Mouse (Mus musculus) neural tube, embryonic 11.5 days (tissue): ENCODE measurements around the gene Ccdc78. TPM values are rescaled to one million over a fixed set of nuclear protein-coding genes. Genes with fewer than 3 reads are reported as not detected.
"Not testable (repeated sequence)": the region's sequence is repeated elsewhere in the genome, so short reads cannot be mapped to it uniquely, and the experiment has no call there.

Experiments used
- ATAC-seq: fragments of 200-750 bp; cut with Nextera tagmentation; 2 replicates; pipeline ENCODE4 v1.8.0; 2017; ENCODE audit warnings: moderate number of reproducible peaks, mild to moderate bottlenecking, moderate TSS enrichment, moderate library complexity; ENCODE audit not compliant: insufficient read depth, low FRiP score, low TSS enrichment
- DNase-seq: peaks from one replicate; pipeline ENCODE4 v3.0.0-alpha.2; 2015; ENCODE audit warnings: low spot score
- H3K27ac ChIP-seq: fragments of 300-500 bp; sonication (generic); 2 replicates; pipeline ENCODE4 v1.5.1; 2014; ENCODE audit warnings: low read depth, mild to moderate bottlenecking, low read length
- H3K27me3 ChIP-seq: fragments of 300-500 bp; sonication (generic); 2 replicates; pipeline ENCODE4 v1.6.1; 2014; ENCODE audit warnings: mild to moderate bottlenecking, low read length, mixed read lengths; ENCODE audit not compliant: control insufficient read depth, insufficient read depth
- H3K36me3 ChIP-seq: fragments of 300-500 bp; sonication (generic); 2 replicates; pipeline ENCODE4 v1.6.1; 2014; ENCODE audit warnings: mild to moderate bottlenecking, low read length, moderate library complexity, mixed read lengths; ENCODE audit not compliant: control insufficient read depth, insufficient read depth
- H3K4me1 ChIP-seq: fragments of 300-500 bp; sonication (generic); 2 replicates; pipeline ENCODE4 v1.6.1; 2014; ENCODE audit warnings: low read length, mixed read lengths; ENCODE audit not compliant: control insufficient read depth, insufficient read depth
- H3K4me2 ChIP-seq: fragments of 300-500 bp; sonication (generic); 2 replicates; pipeline ENCODE4 v1.6.1; 2014; ENCODE audit warnings: low read depth, mild to moderate bottlenecking, moderate library complexity
- H3K4me3 ChIP-seq: fragments of 300-500 bp; sonication (generic); 2 replicates; pipeline ENCODE4 v1.5.1; 2014; ENCODE audit warnings: low read depth, low read length
- H3K9ac ChIP-seq: fragments of 300-500 bp; sonication (generic); 2 replicates; pipeline ENCODE4 v1.6.1; 2014; ENCODE audit warnings: mild to moderate bottlenecking, low read length
- H3K9me3 ChIP-seq: fragments of 300-500 bp; sonication (generic); 2 replicates; pipeline ENCODE4 v1.6.1; 2016; ENCODE audit warnings: low read length; ENCODE audit not compliant: control insufficient read depth
- WGBS: fragments of 180-500 bp; shearing (Covaris S2); extraction: QIAGEN DNeasy Blood & Tissue Kit; methylation state at CpG from one replicate; pipeline ENCODE4 v1.1.7; 2014; 5-methylcytosine and 5-hydroxymethylcytosine counted together
- polyA plus RNA-seq: library from polyadenylated mRNA; unstranded; fragments of >200 nt; fragmentation: Nextera tagmentation; extraction: Ambion mirVana; gene quantifications from 2 replicates; pipeline ENCODE4 v1.2.1, GENCODE M21; 2014

The Ccdc78 gene
- 0.15 and 0.34 TPM in 2 replicates for polyA plus RNA-seq

DNA sequence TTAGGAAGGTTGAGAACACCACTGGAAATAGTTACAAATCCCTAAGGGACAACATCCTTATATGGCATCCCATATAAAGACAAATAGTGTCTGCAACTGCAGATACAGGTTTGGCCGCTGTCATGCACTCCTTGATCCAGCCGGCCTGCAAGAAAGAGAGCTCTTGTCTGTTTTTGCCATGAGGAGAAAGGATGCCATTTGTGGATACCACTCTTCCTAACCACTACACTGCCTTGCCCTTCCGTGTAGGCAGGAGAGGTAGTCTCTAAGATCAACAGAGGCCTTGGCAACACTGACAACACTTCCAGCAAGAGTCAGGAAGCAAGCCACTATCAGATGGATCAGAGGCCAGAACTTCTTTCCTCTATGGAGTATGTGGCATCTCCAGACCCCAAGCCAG lies at the start of gene Ccdc78:
TSS of gene Ccdc78 (plus strand) at position 301 of the 400 bp plus-strand sequence.
- peaks cover 3% of the 10 kb centered on the region; the same call in 1 of the 2 replicates for H3K36me3 ChIP-seq
- H3K4me3 ChIP-seq = peak within 1 kb of the TSS; percentile 71
- no peak for ATAC-seq
- 87% methylated on average over 3 of the region's 3 CpGs for WGBS
- peak within 1 kb of the TSS; percentile 85 for H3K9ac ChIP-seq
- H3K4me2 ChIP-seq = peak within 1 kb of the TSS; percentile 86
- H3K4me1 ChIP-seq = peaks cover 12% of the 10 kb centered on the region
- H3K9me3 ChIP-seq = no peaks in the 10 kb centered on the region
- H3K27me3 ChIP-seq = no peaks in the 10 kb centered on the region
- H3K27ac ChIP-seq = peak within 1 kb of the TSS; percentile 83
- no peak for DNase-seq

DNA sequence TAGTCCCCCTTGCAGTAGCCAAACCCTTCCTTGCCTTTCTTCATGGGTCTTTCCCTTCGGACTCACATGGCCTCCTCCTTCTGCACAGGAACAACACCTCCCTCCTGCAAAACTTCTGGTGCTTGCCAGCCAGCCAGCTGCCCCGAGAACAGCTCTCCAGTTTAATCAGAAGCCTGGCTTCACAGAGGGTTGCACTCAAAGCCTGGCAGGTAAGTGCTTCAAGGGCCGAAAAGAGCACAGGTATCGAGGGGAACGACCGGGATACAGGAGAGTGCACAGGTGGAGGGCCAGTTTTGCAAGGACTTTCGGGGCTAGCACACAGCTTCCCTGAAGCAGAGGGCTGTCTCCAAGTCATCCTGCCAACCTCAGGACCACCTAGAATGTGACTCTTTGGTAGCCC lies 47.5 kb upstream of the Ccdc78 start:
- DNase-seq (no peak), ATAC-seq (no peak)
- Histone ChIP-seq H3K9ac (no peak overlapping the region), H3K4me3 (no peak overlapping the region), H3K27me3 (no peaks in the 10 kb centered on the region), H3K9me3 (no peaks in the 10 kb centered on the region), H3K4me1 (no peaks in the 10 kb centered on the region), H3K27ac (no peak overlapping the region), H3K4me2 (no peak overlapping the region), H3K36me3 (no peaks in the 10 kb centered on the region)
- WGBS = 82% methylated on average over 7 of the region's 7 CpGs

DNA sequence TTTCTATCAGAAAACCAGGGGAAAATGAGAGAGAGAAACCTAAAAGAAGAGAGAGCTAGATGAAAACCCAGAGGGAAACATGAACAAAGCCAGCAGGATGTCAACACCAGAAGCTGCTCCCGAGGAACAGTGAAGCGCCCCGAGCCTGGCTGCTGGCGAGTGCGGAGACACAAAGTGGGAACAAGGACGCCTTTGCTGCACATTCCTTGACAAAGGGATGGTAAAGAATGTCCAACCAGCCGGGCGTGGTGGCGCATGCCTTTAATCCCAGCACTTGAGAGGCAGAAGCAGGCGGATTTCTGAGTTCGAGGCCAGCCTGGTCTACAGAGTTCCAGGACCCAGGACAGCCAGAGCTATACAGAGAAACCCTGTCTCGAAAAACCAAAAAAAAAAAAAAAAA lies 44.9 kb upstream of the Ccdc78 start:
- not testable (repeated sequence) for H3K9ac ChIP-seq, H3K9me3 ChIP-seq, H3K27me3 ChIP-seq, DNase-seq, H3K4me2 ChIP-seq, H3K27ac ChIP-seq, H3K4me1 ChIP-seq, ATAC-seq, H3K36me3 ChIP-seq, H3K4me3 ChIP-seq
- WGBS = 78% methylated on average over 12 of the region's 12 CpGs

DNA sequence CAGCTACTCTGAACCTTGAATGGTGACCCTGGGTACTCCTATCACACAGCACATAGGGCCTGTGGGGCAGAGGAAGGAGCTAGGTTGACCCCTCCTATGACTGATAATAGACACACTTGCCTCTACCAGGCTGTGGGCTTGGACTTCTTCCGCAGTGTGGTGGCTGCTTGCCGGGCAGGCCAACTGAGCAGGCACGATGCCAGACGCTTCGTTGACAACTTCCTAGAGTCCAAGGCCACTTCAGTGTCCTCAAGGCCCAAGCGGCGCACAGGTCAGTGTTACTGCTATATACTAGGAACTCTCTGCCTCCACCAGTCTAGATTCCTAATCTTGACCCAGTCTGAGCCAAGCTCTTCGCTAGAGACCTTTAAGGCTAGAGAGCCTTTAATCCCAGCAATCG lies 42.5 kb upstream of the Ccdc78 start:
- Histone ChIP-seq H3K9me3 (no peaks in the 10 kb centered on the region), H3K27me3 (no peaks in the 10 kb centered on the region), H3K27ac (no peak overlapping the region), H3K9ac (no peak overlapping the region), H3K4me2 (no peak overlapping the region), H3K36me3 (no peaks in the 10 kb centered on the region), H3K4me1 (no peaks in the 10 kb centered on the region), H3K4me3 (no peak overlapping the region)
- ATAC-seq (no peak), DNase-seq (no peak)
- WGBS = 96% methylated on average over 9 of the region's 9 CpGs

GRCm38 (mm10) chr17:25744311-25744710 lies 42.1 kb upstream of the Ccdc78 start:
- DNase-seq (no peak), ATAC-seq (no peak)
- Histone ChIP-seq H3K9ac (no peak overlapping the region), H3K4me2 (no peak overlapping the region), H3K9me3 (no peaks in the 10 kb centered on the region), H3K27ac (no peak overlapping the region), H3K4me3 (no peak overlapping the region), H3K27me3 (no peaks in the 10 kb centered on the region), H3K4me1 (no peaks in the 10 kb centered on the region), H3K36me3 (no peaks in the 10 kb centered on the region)
- WGBS = 82% methylated on average over 10 of the region's 10 CpGs

DNA sequence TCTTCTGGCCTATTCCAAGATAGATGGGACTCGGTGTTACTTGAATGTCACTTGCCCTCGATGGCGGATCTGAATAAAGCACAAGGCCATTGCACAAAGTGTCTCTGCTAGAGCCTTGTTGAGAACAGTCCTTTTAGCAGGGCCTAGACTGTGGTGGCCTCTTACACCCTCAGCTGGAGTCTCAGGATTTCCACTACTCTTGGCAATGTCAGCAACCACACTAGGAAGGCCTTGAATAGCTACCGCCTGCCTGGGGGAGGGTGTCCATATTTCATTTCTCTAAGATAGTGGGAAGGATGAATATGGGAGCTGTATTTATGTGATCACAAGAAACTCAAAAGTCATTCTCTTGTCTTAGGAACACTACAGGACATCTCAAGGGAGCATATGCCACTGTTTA lies 38.1 kb upstream of the Ccdc78 start:
- no peak overlapping the region for H3K4me3 ChIP-seq
- 90% methylated on average over 4 of the region's 4 CpGs for WGBS
- H3K9me3 ChIP-seq = no peaks in the 10 kb centered on the region
- H3K9ac ChIP-seq = no peak overlapping the region
- DNase-seq (no peak), ATAC-seq (no peak)
- H3K4me2 ChIP-seq = no peak overlapping the region
- no peaks in the 10 kb centered on the region for H3K27me3 ChIP-seq
- H3K36me3 ChIP-seq = no peaks in the 10 kb centered on the region
- H3K27ac ChIP-seq = no peak overlapping the region
- no peaks in the 10 kb centered on the region for H3K4me1 ChIP-seq

DNA sequence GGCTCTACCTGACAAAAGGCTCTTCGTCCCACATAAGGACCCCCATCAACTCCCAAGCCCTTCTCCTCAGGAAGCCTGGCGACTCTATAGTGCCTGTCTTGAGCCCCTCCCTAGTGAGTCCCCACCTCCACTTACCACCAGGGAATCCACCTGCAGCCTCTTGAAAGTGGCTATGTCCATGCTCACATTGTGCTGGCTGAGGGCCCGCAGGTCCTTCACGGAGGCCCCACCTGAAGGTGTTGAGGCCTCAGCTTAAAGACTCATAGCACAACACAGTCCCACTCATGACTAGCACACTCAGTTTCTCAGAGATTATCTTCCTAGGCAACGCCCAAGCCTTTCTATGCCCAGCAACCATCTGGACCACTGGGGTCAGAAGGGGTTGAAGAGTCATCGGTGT lies 37.1 kb upstream of the Ccdc78 start:
- Histone ChIP-seq H3K4me3 (no peak overlapping the region), H3K27ac (no peak overlapping the region), H3K4me2 (no peak overlapping the region), H3K36me3 (no peaks in the 10 kb centered on the region), H3K9me3 (no peaks in the 10 kb centered on the region), H3K4me1 (no peaks in the 10 kb centered on the region), H3K27me3 (no peaks in the 10 kb centered on the region), H3K9ac (no peak overlapping the region)
- ATAC-seq = no peak
- 85% methylated on average over 6 of the region's 6 CpGs for WGBS
- DNase-seq = no peak

GRCm38 (mm10) chr17:25751446-25751845 lies 34.9 kb upstream of the Ccdc78 start:
- DNase-seq (no peak), ATAC-seq (no peak)
- H3K4me3 ChIP-seq = no peak overlapping the region
- H3K36me3 ChIP-seq = no peaks in the 10 kb centered on the region
- no peaks in the 10 kb centered on the region for H3K27me3 ChIP-seq
- no peak overlapping the region for H3K27ac ChIP-seq
- H3K9ac ChIP-seq = no peak overlapping the region
- no peaks in the 10 kb centered on the region for H3K4me1 ChIP-seq
- H3K4me2 ChIP-seq = no peak overlapping the region
- no peaks in the 10 kb centered on the region for H3K9me3 ChIP-seq
- 71% methylated on average over 5 of the region's 5 CpGs for whole genome bisulfite sequencing

DNA sequence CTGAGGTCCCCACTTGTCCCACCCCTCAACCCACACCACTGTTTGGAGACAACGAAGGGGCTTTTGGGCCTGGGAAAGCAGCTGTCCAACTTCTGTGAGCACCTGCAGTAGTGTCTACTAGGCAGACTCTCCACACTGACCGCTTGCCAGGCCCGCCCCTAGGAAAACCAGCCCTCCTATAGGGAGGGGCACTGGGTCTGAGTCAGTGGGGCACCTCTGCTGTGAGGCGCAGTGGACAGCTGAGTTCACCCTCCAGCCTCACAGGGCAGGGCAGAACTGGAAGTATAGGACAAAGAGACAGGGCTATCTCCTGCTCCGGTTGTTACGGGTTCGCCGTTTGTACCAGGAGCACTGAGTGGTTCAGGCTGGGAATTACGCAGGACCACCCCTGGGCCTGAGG lies 32.1 kb upstream of the Ccdc78 start, which contains the start of gene Msln:
TSS of gene Msln (minus strand) at position 138 of the 400 bp plus-strand sequence.
- no peak for ATAC-seq
- Histone ChIP-seq H3K9ac (no peak within 1 kb of the TSS), H3K27me3 (no peaks in the 10 kb centered on the region), H3K27ac (no peak within 1 kb of the TSS), H3K36me3 (no peaks in the 10 kb centered on the region), H3K4me1 (no peaks in the 10 kb centered on the region), H3K9me3 (no peaks in the 10 kb centered on the region), H3K4me3 (no peak within 1 kb of the TSS), H3K4me2 (no peak within 1 kb of the TSS)
- 88% methylated on average over 9 of the region's 9 CpGs for WGBS
- no peak for DNase-seq
